Comparison of ENCODE assay signal across 29 mouse cellular contexts in the genomic region with DNA sequence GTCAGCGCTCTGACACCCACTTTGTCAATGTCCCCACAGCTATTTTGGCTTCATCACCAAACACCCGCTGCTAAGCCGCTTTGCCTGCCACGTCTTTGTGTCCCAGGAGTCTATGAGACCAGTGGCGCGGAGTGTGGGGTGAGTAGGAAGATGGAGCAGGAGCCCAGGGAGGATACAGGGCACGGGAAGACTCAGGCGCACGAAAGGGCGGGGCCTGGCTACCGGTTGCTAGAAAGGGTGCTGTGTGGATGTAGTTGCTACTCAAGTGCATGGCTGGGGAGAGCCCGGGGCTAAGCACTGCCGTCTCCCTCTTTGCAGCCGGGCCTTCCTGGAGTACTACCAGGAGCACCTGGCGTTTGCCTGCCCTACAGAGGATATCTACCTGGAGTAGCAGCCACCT. TPM values are rescaled to one million over a fixed set of nuclear protein-coding genes. Genes with fewer than 3 reads are reported as not detected.
"Had no signal": no experiment of that assay in that cellular context is flagged by ENCODE, and none has a peak within 500 bp of the region (broad histone marks: within the 10 kb centered on the region; RNA-seq: fewer than 3 reads in every experiment).

No protein-coding gene starts in this region.

- H3K36me3 ChIP-seq: heart, embryonic 13.5 days; heart, embryonic 15.5 days; intestine, embryonic 15.5 days; limb, embryonic 10.5 days; limb, embryonic 12.5 days; liver, embryonic 13.5 days; liver, embryonic 15.5 days had no signal

- H3K9ac ChIP-seq: heart, embryonic 13.5 days; heart, embryonic 15.5 days; hindbrain, embryonic 14.5 days; intestine, embryonic 15.5 days; limb, embryonic 12.5 days; liver, embryonic 13.5 days; liver, embryonic 15.5 days; liver, postnatal 0 days had no signal

- H3K4me2 ChIP-seq: heart, embryonic 13.5 days; heart, embryonic 15.5 days; hindbrain, embryonic 12.5 days; hindbrain, embryonic 14.5 days; intestine, embryonic 15.5 days; limb, embryonic 12.5 days; liver, embryonic 11.5 days; liver, embryonic 13.5 days; liver, embryonic 15.5 days had no signal

- H3K9me3 ChIP-seq: heart, embryonic 13.5 days; heart, embryonic 15.5 days; hindbrain, embryonic 10.5 days; hindbrain, embryonic 12.5 days; intestine, embryonic 15.5 days; limb, embryonic 10.5 days; limb, embryonic 12.5 days; liver, embryonic 13.5 days; liver, embryonic 15.5 days had no signal

- H3K4me3 ChIP-seq: gastrocnemius, adult 2 months; heart, adult 2 months; heart, embryonic 13.5 days; heart, embryonic 15.5 days; hindbrain, embryonic 10.5 days; hindbrain, embryonic 12.5 days; intestine, embryonic 15.5 days; left cerebral cortex, adult 2 months; limb, embryonic 10.5 days; limb, embryonic 12.5 days; liver, embryonic 13.5 days; liver, embryonic 15.5 days had no signal

- ATAC-seq: hindbrain, embryonic 16.5 days; inflammation-experienced regulatory T-cells, adult 6 months; intestine, embryonic 15.5 days; intestine, postnatal 0 days; liver, postnatal 0 days had no signal

- H3K4me1 ChIP-seq: heart, embryonic 13.5 days; heart, embryonic 15.5 days; intestine, embryonic 15.5 days; limb, embryonic 12.5 days; liver, embryonic 13.5 days; liver, embryonic 15.5 days had no signal

- DNase-seq: gastrocnemius, adult 2 months; gastrocnemius, postnatal 10 days; gastrocnemius, postnatal 25 days; heart, adult 2 months; heart, postnatal 4 days; kidney, adult 18-20 months; kidney, adult 8-10 months; kidney, postnatal 10 days; kidney, postnatal 25 days; kidney, postnatal 4 days; liver; liver, embryonic 13.5 days; liver, postnatal 0 days had no signal

- H3K27me3 ChIP-seq: hindbrain, embryonic 12.5 days; intestine, embryonic 15.5 days had no signal

- H3K27ac ChIP-seq: gastrocnemius, adult 2 months; heart, adult 2 months; heart, embryonic 13.5 days; heart, embryonic 15.5 days; hindbrain, embryonic 10.5 days; hindbrain, embryonic 12.5 days; hindbrain, embryonic 14.5 days; intestine, embryonic 15.5 days; left cerebral cortex, adult 2 months; limb, embryonic 10.5 days; limb, embryonic 12.5 days; liver, embryonic 13.5 days; liver, embryonic 15.5 days had no signal

RNA-seq across cellular contexts. Expression of a gene that starts 7.6 kb away (rescaled TPM):
- polyA plus RNA-seq: liver, postnatal 0 days had no signal

RNA-seq across cellular contexts. Expression of a gene that starts 31.8 kb away (rescaled TPM):
- polyA plus RNA-seq: hindbrain, embryonic 10.5 days; hindbrain, embryonic 12.5 days; hindbrain, embryonic 14.5 days; intestine, embryonic 15.5 days; intestine, postnatal 0 days; kidney, embryonic 14.5 days; kidney, embryonic 16.5 days; limb, embryonic 10.5 days; limb, embryonic 12.5 days; liver, embryonic 11.5 days; liver, embryonic 15.5 days; liver, postnatal 0 days had no signal
